Mouse (Mus musculus): ENCODE measurements at regions not wholly inside any gene's neighbourhood (a gene's known extent, or its start where the extent isn't known, plus 50 kb on each side); places are given as distances from the start of the nearest gene placed in this dataset.

GRCm38 (mm10) chr13:37691855-37692445 is 86.2 kb upstream of the Rreb1 start:
- Histone ChIP-seq H3K9ac (no peak overlapping the region), H3K4me2 (no peak overlapping the region), H3K9me3 (no peaks in the 10 kb centered on the region), H3K36me3 (no peaks in the 10 kb centered on the region), H3K27me3 (no peaks in the 10 kb centered on the region), H3K4me3 (no peak overlapping the region), H3K4me1 (no peaks in the 10 kb centered on the region), H3K27ac (no peak overlapping the region)
- WGBS = 82% methylated on average over 5 of the region's 5 CpGs
- no peak for ATAC-seq (ENCODE audit: insufficient number of reproducible peaks, insufficient read depth, low FRiP score, low TSS enrichment, low read depth)

- H3K27me3 ChIP-seq = no peaks in the 10 kb centered on the region
- ATAC-seq (ENCODE audit: insufficient number of reproducible peaks, insufficient read depth, low FRiP score, low TSS enrichment, low read depth) = no peak
- H3K9ac ChIP-seq = no peak overlapping the region
- H3K9me3 ChIP-seq = no peaks in the 10 kb centered on the region
- 85% methylated on average over 3 of the region's 3 CpGs for WGBS
- no peak overlapping the region for H3K27ac ChIP-seq
- no peaks in the 10 kb centered on the region for H3K4me1 ChIP-seq
- H3K36me3 ChIP-seq = no peaks in the 10 kb centered on the region
- H3K4me2 ChIP-seq = no peak overlapping the region
- H3K4me3 ChIP-seq = no peak overlapping the region
Measured at GRCm38 (mm10) chr13:37693617-37694016, 84.6 kb upstream of the Rreb1 start.

DNA sequence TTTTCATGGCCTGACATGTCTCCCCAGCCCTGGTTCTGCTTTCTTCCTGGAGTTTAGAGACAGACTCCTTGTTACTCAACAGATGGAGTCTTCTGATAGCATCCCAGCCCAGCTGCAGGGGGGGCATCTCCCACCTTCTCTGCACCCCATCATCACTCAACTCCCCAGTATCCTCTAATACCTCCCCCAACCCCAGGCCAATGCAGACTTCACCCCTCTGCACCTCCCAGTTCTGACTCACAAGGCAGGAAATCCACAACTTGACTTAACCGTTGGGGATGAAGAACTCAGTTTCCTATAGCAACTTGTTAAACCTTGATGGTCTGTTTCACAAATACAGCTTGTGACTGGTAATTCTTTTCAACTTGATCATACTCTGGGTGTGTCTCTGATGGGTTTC is 73.7 kb upstream of the Rreb1 start:
- Histone ChIP-seq H3K4me3 (no peak overlapping the region), H3K36me3 (no peaks in the 10 kb centered on the region), H3K9me3 (no peaks in the 10 kb centered on the region), H3K27me3 (no peaks in the 10 kb centered on the region), H3K4me1 (no peaks in the 10 kb centered on the region), H3K4me2 (no peak overlapping the region), H3K9ac (no peak overlapping the region), H3K27ac (no peak overlapping the region)
- ATAC-seq (ENCODE audit: insufficient number of reproducible peaks, insufficient read depth, low FRiP score, low TSS enrichment, low read depth) = no peak
- 66% methylated on average over 1 of the region's 1 CpGs for WGBS

GRCm38 (mm10) chr13:37705482-37705881 is 72.7 kb upstream of the Rreb1 start:
- ATAC-seq (ENCODE audit: insufficient number of reproducible peaks, insufficient read depth, low FRiP score, low TSS enrichment, low read depth) = no peak
- H3K4me1 ChIP-seq = no peaks in the 10 kb centered on the region
- no peaks in the 10 kb centered on the region for H3K9me3 ChIP-seq
- no peak overlapping the region for H3K9ac ChIP-seq
- WGBS = 82% methylated on average over 2 of the region's 2 CpGs
- H3K4me3 ChIP-seq = no peak overlapping the region
- H3K27ac ChIP-seq = no peak overlapping the region
- no peaks in the 10 kb centered on the region for H3K36me3 ChIP-seq
- no peaks in the 10 kb centered on the region for H3K27me3 ChIP-seq
- no peak overlapping the region for H3K4me2 ChIP-seq

- 83% methylated on average over 5 of the region's 5 CpGs for WGBS
- ATAC-seq (ENCODE audit: insufficient number of reproducible peaks, insufficient read depth, low FRiP score, low TSS enrichment, low read depth) = no peak
Measured at GRCm38 (mm10) chr13:37710913-37711312, 67.3 kb upstream of the Rreb1 start.

DNA sequence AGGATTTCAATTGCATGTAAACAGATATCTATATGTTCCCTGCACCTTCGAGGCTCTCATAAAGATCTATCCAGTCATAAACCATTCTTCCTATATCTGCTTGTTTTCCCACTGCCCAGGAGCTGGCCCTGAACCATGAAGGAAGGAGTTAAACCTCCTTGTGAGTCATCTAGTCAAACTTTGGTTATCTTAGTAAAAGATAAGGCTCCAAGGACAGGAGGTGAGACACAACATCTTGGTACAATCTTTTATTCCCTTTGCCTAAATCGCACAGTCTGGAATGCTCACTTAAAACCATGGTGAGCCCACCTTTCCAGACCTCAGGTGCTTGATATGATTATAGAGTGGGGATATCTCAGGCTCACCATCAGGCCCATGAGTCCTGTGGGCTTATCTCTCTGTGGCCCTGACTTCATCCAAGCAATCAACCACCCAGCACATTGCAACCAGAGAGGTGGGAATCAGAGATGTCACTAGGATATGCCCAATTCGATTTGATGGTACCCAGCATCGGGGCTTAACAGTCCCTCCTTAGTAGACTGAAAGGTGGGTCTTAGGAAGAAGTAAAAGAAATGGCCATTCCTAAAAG is 65.2 kb upstream of the Rreb1 start:
- H3K27ac ChIP-seq = no peak overlapping the region
- no peaks in the 10 kb centered on the region for H3K27me3 ChIP-seq
- no peaks in the 10 kb centered on the region for H3K9me3 ChIP-seq
- no peaks in the 10 kb centered on the region for H3K36me3 ChIP-seq
- no peak overlapping the region for H3K4me2 ChIP-seq
- H3K4me1 ChIP-seq = no peaks in the 10 kb centered on the region
- WGBS = 87% methylated on average over 4 of the region's 4 CpGs
- H3K4me3 ChIP-seq = no peak overlapping the region
- H3K9ac ChIP-seq = no peak overlapping the region
- no peak for ATAC-seq (ENCODE audit: insufficient number of reproducible peaks, insufficient read depth, low FRiP score, low TSS enrichment, low read depth)

More at GRCm38 (mm10) chr13:37710913-37711312, 67.3 kb upstream of the Rreb1 start:
- Histone ChIP-seq H3K4me1 (no peaks in the 10 kb centered on the region), H3K9ac (no peak overlapping the region), H3K27me3 (no peaks in the 10 kb centered on the region), H3K27ac (no peak overlapping the region), H3K4me2 (no peak overlapping the region), H3K9me3 (no peaks in the 10 kb centered on the region), H3K36me3 (no peaks in the 10 kb centered on the region), H3K4me3 (no peak overlapping the region)

DNA sequence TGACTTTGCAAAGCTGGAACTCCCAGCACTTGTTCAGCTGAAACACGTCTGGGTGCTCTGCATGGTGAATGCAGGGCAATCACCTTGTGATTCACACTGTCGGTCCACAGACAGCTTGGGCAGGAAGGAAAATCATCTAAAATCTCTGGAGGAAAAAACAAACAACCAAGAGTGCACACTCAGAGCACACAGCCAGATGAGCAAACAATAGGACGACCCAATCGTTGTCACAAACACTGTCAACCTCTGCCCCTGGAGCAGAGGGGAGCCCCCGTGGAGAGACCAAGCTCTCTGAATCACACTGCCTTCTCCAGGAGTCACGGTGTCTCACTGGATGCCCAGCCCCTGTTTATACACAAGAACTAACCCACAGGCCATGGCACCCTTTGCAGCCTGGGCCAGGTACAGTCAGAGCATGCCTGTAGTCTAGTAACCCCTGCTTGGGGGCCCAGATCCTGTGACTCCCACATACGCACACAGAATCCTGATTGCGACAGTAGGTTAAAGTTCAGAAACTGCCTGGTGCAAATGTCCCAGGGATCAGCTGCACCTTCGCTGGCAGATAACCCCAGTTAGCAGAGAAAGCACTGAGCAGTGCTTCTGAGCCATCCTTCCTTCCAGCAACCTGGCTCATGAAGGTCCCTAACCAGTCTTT is 63.0 kb upstream of the Rreb1 start:
- ATAC-seq (ENCODE audit: insufficient number of reproducible peaks, insufficient read depth, low FRiP score, low TSS enrichment, low read depth) = no peak
- no peaks in the 10 kb centered on the region for H3K36me3 ChIP-seq
- H3K4me3 ChIP-seq = no peak overlapping the region
- no peaks in the 10 kb centered on the region for H3K9me3 ChIP-seq
- H3K4me1 ChIP-seq = no peaks in the 10 kb centered on the region
- WGBS = 53% methylated on average over 9 of the region's 9 CpGs
- no peaks in the 10 kb centered on the region for H3K27me3 ChIP-seq
- H3K4me2 ChIP-seq = no peak overlapping the region
- no peak overlapping the region for H3K27ac ChIP-seq
- H3K9ac ChIP-seq = no peak overlapping the region

- no peak overlapping the region for H3K4me2 ChIP-seq
Measured at GRCm38 (mm10) chr13:37715770-37716693, 62.2 kb upstream of the Rreb1 start.

GRCm38 (mm10) chr13:37717793-37718192 is 60.4 kb upstream of the Rreb1 start:
- H3K27ac ChIP-seq = no peak overlapping the region
- no peaks in the 10 kb centered on the region for H3K27me3 ChIP-seq

More at GRCm38 (mm10) chr13:37715770-37716693, 62.2 kb upstream of the Rreb1 start:
- Histone ChIP-seq H3K27me3 (no peaks in the 10 kb centered on the region), H3K9me3 (no peaks in the 10 kb centered on the region), H3K27ac (no peak overlapping the region), H3K9ac (no peak overlapping the region), H3K36me3 (no peaks in the 10 kb centered on the region), H3K4me3 (no peak overlapping the region), H3K4me1 (no peaks in the 10 kb centered on the region)
- WGBS = 73% methylated on average over 15 of the region's 15 CpGs
- ATAC-seq (ENCODE audit: insufficient number of reproducible peaks, insufficient read depth, low FRiP score, low TSS enrichment, low read depth) = no peak

DNA sequence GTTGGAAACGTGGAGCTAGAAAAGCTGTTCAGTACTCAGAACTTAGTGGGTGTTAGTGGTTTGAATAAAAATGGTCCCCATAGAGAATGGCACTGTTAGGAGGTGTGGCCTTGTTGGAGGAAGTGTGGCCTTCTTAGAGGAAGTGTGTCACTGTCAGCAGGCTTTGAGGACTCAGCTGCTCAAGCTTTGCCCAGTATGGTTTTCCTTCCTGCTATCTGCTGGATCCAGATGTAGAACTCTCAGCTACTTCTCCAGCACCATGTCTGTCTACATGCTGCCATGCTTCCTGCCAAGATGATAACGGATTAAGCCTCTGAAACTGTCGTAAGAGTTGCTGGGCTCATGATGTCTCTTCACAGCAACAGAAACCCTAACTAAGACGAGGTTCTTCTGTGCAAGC is 59.8 kb upstream of the Rreb1 start:
- 80% methylated on average over 4 of the region's 4 CpGs for WGBS
- ATAC-seq (ENCODE audit: insufficient number of reproducible peaks, insufficient read depth, low FRiP score, low TSS enrichment, low read depth) = no peak
- Histone ChIP-seq H3K27me3 (no peaks in the 10 kb centered on the region), H3K9me3 (no peaks in the 10 kb centered on the region), H3K36me3 (no peaks in the 10 kb centered on the region), H3K27ac (no peak overlapping the region), H3K4me2 (no peak overlapping the region), H3K4me1 (no peaks in the 10 kb centered on the region), H3K4me3 (no peak overlapping the region), H3K9ac (no peak overlapping the region)

More at GRCm38 (mm10) chr13:37717793-37718192, 60.4 kb upstream of the Rreb1 start:
- H3K4me3 ChIP-seq = no peak overlapping the region
- H3K4me1 ChIP-seq = no peaks in the 10 kb centered on the region
- no peak overlapping the region for H3K9ac ChIP-seq
- H3K9me3 ChIP-seq = no peaks in the 10 kb centered on the region
- no peak for ATAC-seq (ENCODE audit: insufficient number of reproducible peaks, insufficient read depth, low FRiP score, low TSS enrichment, low read depth)
- 83% methylated on average over 1 of the region's 1 CpGs for WGBS
- H3K4me2 ChIP-seq = no peak overlapping the region
- no peaks in the 10 kb centered on the region for H3K36me3 ChIP-seq
